Mouse (Mus musculus) spleen, adult 12 weeks (tissue): ENCODE data around the gene Rbpjl.

Experiments
- DNase-seq: peaks from one replicate; pipeline ENCODE4 v3.0.0; 2022; ENCODE audit warnings: low spot score

Rbpjl gene

DNA sequence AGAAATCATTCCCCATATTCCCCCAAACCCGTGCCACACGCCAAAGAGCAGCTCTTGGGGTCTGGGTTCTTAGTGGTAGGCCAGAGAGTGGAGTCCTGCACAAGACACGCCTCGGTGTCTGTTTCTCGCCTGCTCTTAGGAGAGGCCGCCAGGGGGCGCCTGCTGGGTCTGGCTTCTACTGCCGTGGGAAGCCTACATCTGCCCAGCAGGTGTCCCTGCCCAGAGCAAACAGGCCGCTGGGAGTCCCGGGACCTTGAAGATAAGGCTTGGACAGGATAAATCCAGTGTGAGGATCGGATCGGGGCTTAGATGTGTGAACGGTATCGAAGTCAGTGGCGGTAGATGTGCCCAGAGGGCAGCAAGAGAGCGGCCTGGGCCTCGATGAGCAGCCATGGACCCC is at the start of gene Rbpjl:
Gene Rbpjl (plus strand): TSS at position 236 of the 400 bp plus-strand sequence.
- peak; percentile 53 for DNase-seq

DNA sequence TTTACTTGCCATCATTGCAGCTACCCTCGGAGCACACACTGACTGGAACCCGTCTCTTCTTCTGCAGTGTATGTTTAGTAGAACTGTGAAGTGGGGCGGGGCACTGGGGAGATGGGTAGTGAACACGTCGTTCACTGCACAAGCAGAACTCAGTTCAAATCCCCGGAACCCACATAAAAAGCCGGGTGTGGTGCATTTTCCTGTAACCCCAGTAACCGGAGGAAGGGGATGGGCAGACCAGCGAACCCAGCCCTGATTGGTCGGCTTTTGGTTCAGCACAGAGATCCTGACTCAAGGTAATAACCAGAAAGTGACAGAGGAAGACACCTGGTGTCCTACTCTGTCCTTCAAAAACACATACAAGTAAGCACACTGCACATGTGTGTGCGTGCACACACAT is 49.6 kb upstream of the Rbpjl start:
- DNase-seq = no peak

DNA sequence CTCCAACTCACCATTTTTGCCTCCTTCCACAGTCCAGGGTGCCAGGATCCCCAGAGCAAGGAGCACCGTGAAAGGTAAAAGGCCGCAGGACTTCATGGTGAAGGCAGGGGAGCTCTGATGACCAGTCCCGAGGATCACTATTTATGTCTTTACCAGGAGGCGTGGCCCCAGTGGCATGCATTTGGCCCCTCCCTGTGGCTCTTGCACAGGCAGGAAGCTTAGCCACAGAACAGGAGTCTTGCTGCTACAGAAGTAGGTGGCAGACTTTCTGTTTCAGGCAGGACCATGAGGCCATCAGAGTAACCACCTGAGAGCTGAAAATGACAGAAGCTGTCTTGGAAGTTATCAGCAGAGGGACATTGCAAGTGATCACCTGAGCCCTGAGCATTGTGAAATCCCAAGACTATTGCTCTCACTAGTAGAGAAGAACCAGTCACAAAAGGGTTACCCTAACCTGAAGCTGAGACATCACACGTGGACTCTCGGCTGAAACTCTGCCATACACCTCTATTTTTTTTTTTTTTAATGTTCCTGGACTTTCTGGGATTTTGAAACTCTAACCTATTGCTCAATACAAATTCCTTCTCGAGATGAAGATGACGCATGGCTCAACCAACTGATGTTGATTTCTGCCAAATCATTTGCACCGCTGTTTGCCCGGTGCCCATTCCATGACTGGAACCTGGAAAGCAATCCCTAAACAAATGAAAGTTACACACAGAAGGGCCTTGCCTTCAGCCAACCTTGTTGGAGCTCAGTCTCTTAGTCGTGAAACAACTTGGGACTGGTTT is 46.6 kb upstream of the Rbpjl start:
- DNase-seq = no peak

DNA sequence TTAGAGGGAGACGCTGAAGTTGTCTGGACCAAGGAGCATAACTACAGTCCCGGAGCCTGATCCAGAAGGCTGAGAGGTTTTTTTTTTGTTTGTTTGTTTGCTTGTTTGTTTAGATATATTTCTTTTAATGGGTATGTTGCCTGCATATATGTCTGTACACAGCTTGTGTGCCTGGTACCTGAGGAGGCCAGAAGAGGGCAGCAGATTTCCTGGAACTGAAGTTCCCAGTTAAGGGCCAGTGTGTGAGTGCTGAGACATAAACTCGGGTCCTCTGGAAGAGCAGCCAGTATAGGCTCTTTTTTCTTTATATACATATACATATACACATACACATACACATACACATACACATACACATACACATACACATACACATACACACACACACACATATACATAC is 44.6 kb upstream of the Rbpjl start:
- no peak for DNase-seq

DNA sequence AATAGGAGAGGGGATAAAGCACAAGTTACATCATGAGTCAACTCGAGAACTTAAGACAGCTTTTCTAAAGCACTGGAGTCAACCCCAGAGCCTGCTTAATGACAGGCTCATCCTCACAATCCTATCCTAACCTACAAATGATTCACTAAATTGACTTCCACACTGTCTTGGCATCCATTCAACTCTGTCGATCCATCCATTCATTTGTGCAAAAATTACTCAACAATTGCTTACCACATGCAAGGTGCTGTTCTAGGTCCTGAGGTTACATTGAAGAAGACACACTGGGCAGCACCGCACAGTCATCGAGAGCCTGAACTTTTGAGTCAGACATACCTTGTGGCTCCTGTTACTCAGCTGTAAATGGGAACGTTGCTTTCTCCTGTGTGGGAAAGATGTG is 43.9 kb upstream of the Rbpjl start:
- no peak for DNase-seq

DNA sequence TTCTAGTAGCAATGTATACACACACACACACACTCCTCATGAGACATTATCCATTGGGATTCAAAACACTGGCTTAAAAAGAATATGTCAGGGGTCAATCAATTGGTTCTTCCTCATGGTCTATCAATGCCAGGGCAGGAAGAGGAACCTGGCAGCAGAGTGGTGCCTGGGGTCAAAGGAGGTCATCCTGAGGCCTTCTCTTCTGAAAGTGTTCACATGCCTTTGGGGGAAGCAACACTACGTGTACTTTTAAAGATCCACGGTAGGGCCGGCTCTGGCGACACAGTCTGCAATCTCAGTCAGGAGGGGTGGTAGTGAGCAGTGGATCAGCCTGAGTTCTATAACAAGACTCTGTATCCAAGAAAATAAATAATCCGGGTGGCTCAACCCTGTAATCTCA is 43.3 kb upstream of the Rbpjl start:
- no peak for DNase-seq

DNA sequence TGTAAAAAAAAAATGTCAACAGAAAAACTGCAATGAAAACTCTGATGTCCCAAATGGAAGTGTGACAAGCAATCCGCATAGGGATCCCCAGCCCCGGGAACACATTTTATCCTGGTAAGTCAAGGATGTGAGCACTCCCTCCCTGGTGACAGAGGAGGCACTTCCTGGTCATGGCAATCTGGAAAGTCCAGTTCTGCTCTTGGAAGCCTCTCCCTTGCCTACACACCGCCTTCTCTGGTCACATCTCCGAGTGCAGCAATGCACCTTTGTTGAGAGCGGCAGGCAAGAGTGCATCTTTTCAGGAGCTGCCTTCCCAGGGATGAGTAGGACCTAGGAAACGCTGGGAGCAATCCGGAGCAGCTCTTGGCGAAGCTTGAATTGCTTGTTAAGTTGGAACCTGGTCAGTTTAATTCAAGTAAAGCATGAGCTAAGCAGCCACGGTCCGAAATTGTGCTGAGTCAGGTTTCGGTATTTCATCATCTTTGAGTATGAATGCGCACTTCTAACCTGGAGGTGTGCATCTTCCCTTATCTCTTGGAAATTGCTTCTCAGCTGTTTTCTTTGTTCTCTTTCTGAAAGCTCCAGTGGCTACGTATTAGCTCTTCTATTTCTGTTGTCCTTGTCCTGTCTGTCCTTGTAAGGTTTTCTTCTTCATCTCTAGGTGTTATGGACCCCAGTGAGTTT is 41.8 kb upstream of the Rbpjl start:
- no peak for DNase-seq

DNA sequence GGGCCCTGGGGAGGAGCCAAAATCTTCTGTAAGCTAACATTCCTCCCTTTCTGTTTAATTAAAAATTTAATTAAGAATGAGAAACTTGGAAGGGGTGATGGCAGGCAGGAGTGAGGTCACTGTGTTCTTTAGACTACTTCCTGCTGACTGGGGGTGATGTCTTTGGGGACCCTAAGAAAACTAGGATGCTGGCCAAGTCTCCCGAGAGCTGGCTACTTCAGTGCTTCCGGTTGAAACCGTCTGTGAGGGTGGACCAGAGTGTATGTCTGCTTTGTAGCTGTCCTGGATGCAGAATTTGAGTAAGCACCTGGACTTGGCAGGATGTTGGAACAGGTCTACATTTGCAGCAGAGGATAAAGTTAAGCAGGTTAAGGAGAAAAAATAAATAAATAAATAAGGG is 36.0 kb upstream of the Rbpjl start:
- no peak for DNase-seq

DNA sequence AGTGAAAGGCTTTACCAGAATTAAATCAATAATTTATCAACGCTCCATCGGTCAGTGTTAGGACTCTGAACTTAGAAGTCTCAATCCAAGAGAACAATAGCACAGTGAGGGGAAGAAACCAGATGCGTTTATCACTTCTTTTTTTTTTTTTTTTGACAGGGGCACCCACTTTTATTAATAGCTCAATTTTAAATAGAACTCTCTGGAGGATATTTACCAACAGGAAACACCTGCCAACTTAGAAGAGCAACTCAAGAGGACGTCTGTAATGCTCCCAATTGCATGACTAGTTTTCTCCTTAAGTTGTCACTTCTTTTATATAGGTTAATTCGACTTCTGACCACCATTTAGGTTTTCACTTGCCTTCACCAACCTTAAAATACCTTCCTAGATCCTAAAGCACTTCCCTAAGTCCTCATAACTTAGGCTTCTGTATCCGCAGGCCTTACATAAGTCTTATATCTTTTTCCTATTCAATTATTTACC is 34.3 kb upstream of the Rbpjl start:
- DNase-seq = no peak

DNA sequence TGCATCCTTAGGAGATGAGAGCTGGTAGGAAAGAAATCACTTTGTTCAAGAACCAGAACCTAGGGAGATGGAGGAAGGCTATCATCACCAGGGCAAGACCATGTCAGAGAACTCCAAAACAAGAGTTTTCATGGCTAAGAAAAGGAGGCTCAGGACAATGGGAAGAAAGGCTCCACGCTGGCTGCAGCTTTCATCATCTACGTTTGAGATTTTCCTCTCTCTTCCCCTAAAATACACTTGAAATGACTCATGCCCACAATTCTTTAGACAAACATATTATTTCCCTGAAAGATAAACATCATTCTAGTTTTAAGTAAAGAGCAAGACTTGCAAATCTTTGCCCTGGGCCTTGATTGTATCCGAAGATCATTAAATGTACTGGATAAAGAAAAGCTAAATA is 31.6 kb upstream of the Rbpjl start:
- DNase-seq = no peak

DNA sequence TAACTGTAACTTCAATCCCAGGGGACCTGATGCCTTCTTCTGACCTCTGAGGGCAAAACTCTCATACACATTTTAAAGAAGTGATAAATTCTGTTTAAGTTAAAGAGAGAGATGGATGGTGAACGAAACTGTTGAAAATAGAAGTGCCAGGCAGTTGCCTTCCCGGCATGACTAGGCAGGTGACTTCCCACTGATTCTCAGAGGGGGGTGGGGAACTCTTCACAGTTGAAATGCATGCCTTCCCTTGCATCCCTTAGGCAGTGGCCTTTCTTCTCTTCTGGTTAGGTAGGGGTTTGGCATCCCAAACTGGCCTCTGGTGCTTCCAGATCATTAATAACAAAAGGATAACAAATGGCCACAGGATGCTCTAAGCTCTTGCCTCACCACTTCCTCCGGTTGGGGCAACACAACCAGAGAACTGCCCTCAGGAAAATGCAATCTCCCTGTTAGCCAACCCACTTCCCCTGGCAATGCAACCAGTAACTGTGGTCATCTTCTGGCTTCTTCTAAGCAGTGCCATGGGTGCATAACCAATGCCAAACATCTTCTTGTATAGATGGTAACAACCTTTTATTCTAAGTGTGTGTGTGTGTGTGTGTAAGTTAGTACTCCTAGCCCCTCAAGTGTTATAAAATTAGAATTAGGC is 30.4 kb upstream of the Rbpjl start:
- DNase-seq = no peak

DNA sequence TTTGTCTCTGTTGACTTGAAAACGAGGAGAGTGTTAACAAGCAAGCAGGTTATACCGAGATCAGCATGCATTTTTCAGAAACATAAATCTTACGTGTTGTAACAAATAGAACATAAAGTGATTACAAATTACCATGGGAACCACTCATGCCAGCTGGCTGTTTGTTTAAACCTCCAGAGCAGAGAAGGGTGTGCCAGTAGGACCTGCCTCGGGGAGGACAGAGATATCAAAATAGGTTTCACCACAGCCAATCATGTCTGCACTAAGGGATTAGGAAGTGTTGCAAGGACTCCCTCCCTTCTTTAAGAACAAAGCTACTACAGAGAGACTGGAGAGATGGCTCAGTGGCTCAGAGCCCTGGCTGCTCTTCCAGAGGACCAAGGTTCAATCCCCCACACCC is 29.8 kb upstream of the Rbpjl start:
- DNase-seq = no peak

DNA sequence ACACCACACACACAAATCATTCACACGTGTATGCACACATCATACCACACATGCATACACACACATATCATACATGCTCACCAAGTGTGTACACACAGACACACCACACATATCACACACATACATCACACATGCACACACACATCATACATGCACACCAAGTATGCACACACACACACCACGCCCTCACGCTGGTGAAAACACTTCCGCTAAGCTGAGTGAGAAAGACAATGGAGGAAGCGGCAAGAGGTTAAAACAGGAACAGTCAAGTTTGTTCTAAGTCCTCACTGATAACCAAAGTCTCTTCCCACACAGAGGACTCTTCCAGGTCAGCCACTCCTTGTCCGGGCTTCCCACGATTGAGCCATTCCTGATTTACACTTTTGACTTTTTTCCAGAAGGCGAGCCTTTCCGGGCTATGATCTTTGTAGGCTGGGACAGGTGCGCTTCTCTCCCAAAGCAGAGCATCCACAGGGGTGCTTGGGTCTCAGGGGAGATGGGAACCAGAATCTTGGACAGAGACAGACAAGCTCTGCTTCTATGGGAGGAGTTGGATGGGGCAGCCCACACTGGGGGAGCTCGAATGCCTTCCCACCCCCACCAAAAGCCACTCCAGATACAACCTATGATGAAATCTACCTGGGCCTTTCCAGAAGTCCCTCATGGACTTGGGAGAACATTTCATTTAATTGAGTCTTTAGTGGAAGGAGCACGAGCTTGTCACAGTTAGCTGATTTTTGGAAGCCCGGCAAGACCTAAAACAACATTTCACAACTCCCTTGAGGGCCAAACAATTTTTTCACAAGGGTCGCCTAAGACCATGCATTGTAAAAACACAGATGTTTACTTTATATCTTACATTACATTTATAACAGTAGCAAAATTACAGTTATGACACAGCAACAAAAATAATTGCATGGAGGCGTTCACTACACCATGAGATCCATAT is 25.2 kb upstream of the Rbpjl start:
- no peak for DNase-seq

DNA sequence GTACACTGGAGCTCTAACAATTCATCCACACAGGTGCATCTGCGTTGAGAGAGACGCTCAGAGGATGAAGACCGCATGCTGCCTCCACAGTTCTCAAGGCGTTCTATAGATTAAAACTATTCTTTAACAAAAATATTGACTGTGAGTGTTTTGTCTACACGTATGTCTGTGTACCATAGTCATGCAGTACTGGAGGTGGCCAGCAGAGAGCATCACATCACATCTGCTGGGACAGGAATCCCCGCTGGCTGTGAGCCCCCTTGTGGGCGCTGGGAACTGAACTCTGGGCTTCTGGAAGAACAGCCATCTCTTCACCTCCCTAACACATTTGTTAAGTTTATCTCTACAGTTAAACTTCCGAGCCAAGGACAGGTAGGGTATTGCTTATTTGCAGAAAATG is 21.2 kb upstream of the Rbpjl start:
- DNase-seq = no peak

DNA sequence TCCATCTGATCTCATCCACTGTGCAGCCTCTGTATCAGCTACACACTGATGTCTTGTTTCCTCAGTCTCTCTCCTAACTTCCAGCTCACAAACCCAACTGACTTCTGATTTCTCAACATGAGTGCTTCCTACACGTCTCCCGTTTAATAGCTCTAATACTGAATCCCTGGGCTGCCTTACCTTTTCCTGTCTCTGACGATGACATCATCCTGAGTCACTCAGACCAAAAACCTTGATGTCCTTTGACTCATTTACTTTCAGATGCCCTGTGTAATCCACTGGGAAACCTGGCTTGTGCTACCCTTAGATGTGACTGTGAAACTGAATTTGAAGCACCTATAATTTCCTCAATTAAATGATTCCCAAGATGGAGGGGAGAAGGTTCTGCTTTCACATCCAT is 20.0 kb upstream of the Rbpjl start:
- DNase-seq = no peak

DNA sequence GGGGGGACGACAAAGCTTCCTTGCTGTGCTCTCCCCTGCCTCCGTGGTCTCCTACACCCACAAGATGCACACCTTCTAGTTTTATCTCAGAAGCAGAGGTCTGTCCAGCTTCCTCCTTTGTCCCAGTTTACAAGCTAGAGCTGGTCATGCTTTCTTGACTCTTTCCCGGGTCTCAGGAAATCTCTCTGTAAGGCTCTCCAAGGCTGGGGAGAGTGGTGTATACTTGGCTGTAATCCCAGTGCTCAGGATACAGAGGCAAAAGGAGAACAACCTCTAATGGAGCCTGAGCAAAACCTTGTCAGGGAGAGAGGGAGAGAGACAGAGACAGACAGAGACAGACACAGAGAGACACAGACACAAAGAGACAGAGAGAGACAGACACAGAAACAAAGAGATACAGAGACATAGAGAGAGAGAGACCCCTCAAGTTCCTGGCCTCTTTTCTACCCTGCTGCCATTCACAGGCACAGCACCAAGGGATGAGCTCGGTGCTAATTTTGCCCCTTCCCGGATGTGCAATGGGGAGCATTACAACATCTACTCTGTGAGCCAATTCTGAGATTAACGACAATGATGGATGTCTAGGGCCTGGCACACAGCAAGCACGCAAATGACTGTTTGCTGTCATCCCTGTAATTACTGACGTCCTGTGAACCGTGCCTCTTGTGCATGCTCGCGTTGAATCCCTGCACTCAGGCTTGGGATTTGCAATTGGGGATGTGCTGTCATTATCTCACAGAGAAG is 19.1 kb upstream of the Rbpjl start:
- DNase-seq = no peak

DNA sequence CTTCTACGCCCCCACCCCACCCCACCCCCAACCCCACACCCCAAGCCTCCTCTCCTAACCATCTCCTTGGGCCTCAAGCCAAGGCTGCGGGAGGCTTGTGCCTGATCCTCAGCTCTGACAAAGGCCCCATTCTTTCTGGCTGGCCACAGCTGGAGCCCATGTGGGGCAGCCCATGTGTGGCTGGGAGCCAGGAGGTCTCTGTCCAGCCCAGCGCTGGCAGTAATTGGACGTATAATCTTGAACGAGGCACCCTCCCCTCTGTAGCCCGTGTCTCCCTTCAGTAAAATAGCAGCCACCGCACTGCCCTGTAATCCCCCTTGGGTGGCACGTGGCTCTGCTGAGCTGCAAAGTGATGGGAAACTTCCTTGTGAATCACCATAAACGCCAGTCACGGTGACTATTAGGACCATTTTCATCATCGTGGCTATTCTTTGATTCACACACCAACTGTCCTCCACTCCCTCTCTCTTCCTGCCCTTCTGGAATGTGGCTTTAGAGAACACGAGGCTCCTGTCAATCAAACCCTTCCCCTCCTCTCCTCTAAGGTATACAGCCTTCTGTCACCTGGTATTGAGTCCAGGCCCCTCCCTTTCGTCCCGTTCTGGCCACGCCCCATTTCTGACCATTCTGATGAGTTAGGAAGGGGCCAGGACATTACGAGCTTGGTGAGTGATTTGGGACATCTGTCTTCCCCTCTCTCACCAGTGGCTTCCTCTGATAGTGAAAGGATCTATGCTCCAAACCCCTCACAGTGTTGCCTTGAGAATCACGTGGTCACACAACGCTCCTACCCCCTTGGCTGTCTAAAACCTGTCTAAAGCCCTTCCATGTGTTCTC is 16.8 kb upstream of the Rbpjl start:
- DNase-seq = no peak

DNA sequence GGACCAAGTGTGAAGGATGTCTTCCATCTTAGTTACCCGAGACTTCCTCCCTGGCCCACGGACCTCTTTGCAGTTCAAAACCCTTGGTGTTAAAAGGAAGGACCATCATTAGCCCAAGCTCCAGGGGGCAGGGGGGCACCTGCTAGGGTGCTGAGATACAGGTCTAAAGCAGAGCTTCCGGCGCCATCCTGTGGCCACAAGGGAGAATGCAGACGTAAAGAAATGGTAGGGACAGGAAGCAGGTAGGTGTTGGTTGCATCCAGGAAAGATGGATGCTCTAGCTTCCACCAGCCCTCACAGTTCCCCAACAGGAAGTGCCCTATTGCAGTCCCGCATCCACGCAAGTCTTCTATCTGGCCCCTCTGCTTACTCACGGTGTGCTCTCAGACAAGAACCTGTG is 16.0 kb upstream of the Rbpjl start:
- no peak for DNase-seq

DNA sequence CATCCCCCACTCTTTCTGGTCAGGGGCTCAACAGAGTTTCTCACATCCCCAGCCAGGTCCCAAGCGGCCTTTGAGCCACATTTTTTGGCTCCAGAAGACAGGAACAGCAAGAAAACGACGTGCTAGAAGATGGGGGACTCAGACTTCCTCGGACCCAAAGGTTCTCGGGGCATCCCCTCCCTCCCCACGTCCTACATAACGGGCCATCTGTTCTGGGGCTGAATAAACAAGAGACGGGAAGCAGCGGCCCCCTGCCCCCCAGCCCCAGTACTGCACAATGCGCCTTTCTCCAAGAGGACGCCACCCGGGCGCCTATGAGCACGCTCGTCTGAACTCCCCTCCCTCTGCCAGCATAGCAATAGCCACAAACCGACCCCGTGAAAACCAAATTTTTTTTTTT is 13.9 kb upstream of the Rbpjl start, which contains the start of gene Slpi:
Gene Slpi (minus strand): TSS at position 76 of the 400 bp plus-strand sequence.
- DNase-seq = no peak

DNA sequence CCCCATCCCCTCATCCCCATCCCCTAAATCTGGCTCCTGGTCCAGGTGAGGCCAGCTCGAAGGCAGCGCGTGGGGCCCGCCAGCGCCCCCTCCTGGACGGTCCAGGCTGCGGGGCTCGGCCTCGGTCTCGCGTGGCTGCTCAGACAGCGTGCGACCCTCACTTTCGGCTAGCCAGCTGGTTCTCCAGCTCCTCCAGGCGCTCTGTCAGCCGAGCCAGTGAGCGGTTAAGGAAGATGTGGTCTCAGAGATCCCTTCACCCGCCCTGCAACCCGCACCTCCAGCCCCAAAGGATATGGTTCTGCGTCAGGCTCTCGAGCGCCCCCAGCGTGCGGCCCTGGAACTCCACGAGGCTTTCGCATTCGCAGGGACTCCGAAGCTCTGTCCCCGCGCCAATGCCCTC is 13.4 kb upstream of the Rbpjl start:
- peak; percentile 62 for DNase-seq
